ENCODE assay signal across 18 mouse cellular contexts in genomic region chr5:66898811-66899430, GRCm38 (mm10).
DNase-seq lines count a peak whose midpoint lies in the region; ATAC-seq and TF ChIP-seq lines count a peak whose summit lies in the region.
"Had no signal": no experiment of that assay in that cellular context is flagged by ENCODE, and none has a peak within 500 bp of the region (broad histone marks: within the 10 kb centered on the region; RNA-seq: fewer than 3 reads in every experiment).

No protein-coding gene starts in this region.

- no peak for DNase-seq in forebrain, postnatal 0 days
- peak; percentile 26 to 30 for DNase-seq in left cerebral cortex, adult 2 months (ENCODE audit: extremely low spot score in 1 of 2, low spot score in 2 of 2)
- DNase-seq in left cerebral cortex, postnatal 10 days (ENCODE audit: extremely low spot score in 1 of 2, low spot score in 2 of 2), result no peak
- DNase-seq in midbrain, embryonic 11.5 days (ENCODE audit: low spot score, missing footprints), result peak; percentile 17
- DNase-seq in left cerebral cortex, postnatal 36 days (ENCODE audit: low spot score in 2 of 2), result peak; percentile 19 to 38
- no peak for DNase-seq in kidney, adult 18-20 months
- DNase-seq: cerebellum, postnatal 10 days; heart, postnatal 4 days; kidney, adult 2 months; kidney, postnatal 14 days; thymus, adult 18-20 months had no signal

- H3K4me2 ChIP-seq in forebrain, postnatal 0 days (ENCODE audit: low read depth), result no peak overlapping the region
- H3K4me2 ChIP-seq in forebrain, embryonic 12.5 days, result no peak overlapping the region
- H3K4me2 ChIP-seq in midbrain, embryonic 11.5 days, result no peak overlapping the region
- no peak overlapping the region for H3K4me2 ChIP-seq in midbrain, embryonic 13.5 days (replicated peaks)
- H3K4me2 ChIP-seq: heart, embryonic 13.5 days; limb, embryonic 12.5 days; liver, embryonic 15.5 days; midbrain, embryonic 15.5 days had no signal

- H3K9me3 ChIP-seq in forebrain, postnatal 0 days (ENCODE audit: low read length), result no peaks in the 10 kb centered on the region
- no peaks in the 10 kb centered on the region for H3K9me3 ChIP-seq in forebrain, embryonic 12.5 days
- no peaks in the 10 kb centered on the region for H3K9me3 ChIP-seq in midbrain, embryonic 11.5 days (ENCODE audit: control insufficient read depth, low read length)
- no peaks in the 10 kb centered on the region for H3K9me3 ChIP-seq in midbrain, embryonic 13.5 days
- H3K9me3 ChIP-seq: heart, embryonic 13.5 days; limb, embryonic 12.5 days; liver, embryonic 15.5 days; midbrain, embryonic 15.5 days had no signal

- WGBS in forebrain, postnatal 0 days, result 68% methylated on average over 9 of the region's 9 CpGs
- WGBS in forebrain, embryonic 12.5 days, result 88% methylated on average over 9 of the region's 9 CpGs
- WGBS in midbrain, embryonic 11.5 days, result 88% methylated on average over 9 of the region's 9 CpGs
- 87% methylated on average over 9 of the region's 9 CpGs for WGBS in midbrain, embryonic 13.5 days

- H3K27me3 ChIP-seq in forebrain, postnatal 0 days (ENCODE audit: insufficient read depth, low read length), result no peaks in the 10 kb centered on the region
- no peaks in the 10 kb centered on the region for H3K27me3 ChIP-seq in forebrain, embryonic 12.5 days
- H3K27me3 ChIP-seq in midbrain, embryonic 11.5 days (ENCODE audit: control insufficient read depth, insufficient read depth, low read length), result no peaks in the 10 kb centered on the region
- no peaks in the 10 kb centered on the region for H3K27me3 ChIP-seq in midbrain, embryonic 13.5 days
- H3K27me3 ChIP-seq: limb, embryonic 12.5 days; liver, embryonic 15.5 days; midbrain, embryonic 15.5 days had no signal

- peak overlapping the region; percentile 57; the same call in 1 of the 2 replicates for H3K27ac ChIP-seq in forebrain, postnatal 0 days (ENCODE audit: low read depth, low read length)
- no peak overlapping the region for H3K27ac ChIP-seq in forebrain, embryonic 12.5 days
- peak overlapping the region; percentile 53 for H3K27ac ChIP-seq in left cerebral cortex, adult 2 months
- no peak overlapping the region for H3K27ac ChIP-seq in midbrain, embryonic 11.5 days (ENCODE audit: low read depth, low read length)
- H3K27ac ChIP-seq in midbrain, embryonic 13.5 days, result no peak overlapping the region
- H3K27ac ChIP-seq: heart, embryonic 13.5 days; limb, embryonic 12.5 days; liver, embryonic 15.5 days; midbrain, embryonic 15.5 days had no signal

- H3K4me1 ChIP-seq in forebrain, postnatal 0 days (ENCODE audit: insufficient read depth), result peaks cover 4% of the 10 kb centered on the region; the same call in 1 of the 2 replicates
- no peaks in the 10 kb centered on the region for H3K4me1 ChIP-seq in forebrain, embryonic 12.5 days
- H3K4me1 ChIP-seq in midbrain, embryonic 11.5 days (ENCODE audit: control insufficient read depth, insufficient read depth, low read length), result no peaks in the 10 kb centered on the region
- no peaks in the 10 kb centered on the region for H3K4me1 ChIP-seq in midbrain, embryonic 13.5 days (replicated peaks)
- H3K4me1 ChIP-seq: liver, embryonic 15.5 days; midbrain, embryonic 15.5 days had no signal

- H3K9ac ChIP-seq in forebrain, postnatal 0 days, result no peak overlapping the region
- no peak overlapping the region for H3K9ac ChIP-seq in forebrain, embryonic 12.5 days
- H3K9ac ChIP-seq in midbrain, embryonic 11.5 days (ENCODE audit: low read length), result no peak overlapping the region
- no peak overlapping the region for H3K9ac ChIP-seq in midbrain, embryonic 13.5 days (replicated peaks)
- H3K9ac ChIP-seq: heart, embryonic 13.5 days; limb, embryonic 12.5 days; liver, embryonic 15.5 days; midbrain, embryonic 15.5 days had no signal

- no peaks in the 10 kb centered on the region for H3K36me3 ChIP-seq in forebrain, postnatal 0 days (ENCODE audit: insufficient read depth)
- H3K36me3 ChIP-seq in forebrain, embryonic 12.5 days (replicated peaks), result no peaks in the 10 kb centered on the region
- no peaks in the 10 kb centered on the region for H3K36me3 ChIP-seq in midbrain, embryonic 11.5 days (ENCODE audit: control insufficient read depth, insufficient read depth, low read length)
- H3K36me3 ChIP-seq in midbrain, embryonic 13.5 days, result no peaks in the 10 kb centered on the region
- H3K36me3 ChIP-seq: heart, embryonic 13.5 days; limb, embryonic 12.5 days; liver, embryonic 15.5 days; midbrain, embryonic 15.5 days had no signal

- intact Hi-C loops in left cerebral cortex, adult 2 months (cut with DNase I), result no loop called here
- intact Hi-C loops in left cerebral cortex, postnatal 10 days (cut with DNase I), result no loop called here
- intact Hi-C loops in left cerebral cortex, postnatal 36 days (cut with DNase I), result no loop called here

- no peak overlapping the region for H3K4me3 ChIP-seq in forebrain, postnatal 0 days (ENCODE audit: low read depth, low read length)
- no peak overlapping the region for H3K4me3 ChIP-seq in forebrain, embryonic 12.5 days (replicated peaks)
- H3K4me3 ChIP-seq in left cerebral cortex, adult 2 months, result no peak overlapping the region
- H3K4me3 ChIP-seq in midbrain, embryonic 11.5 days (ENCODE audit: low read depth, low read length), result no peak overlapping the region
- no peak overlapping the region for H3K4me3 ChIP-seq in midbrain, embryonic 13.5 days (replicated peaks)
- H3K4me3 ChIP-seq: heart, embryonic 13.5 days; limb, embryonic 12.5 days; liver, embryonic 15.5 days; midbrain, embryonic 15.5 days had no signal

- no peak for TF ChIP-seq CTCF in forebrain, postnatal 0 days (IDR thresholded peaks at IDR 0.05; ENCODE audit: low read depth)
- TF ChIP-seq CTCF in left cerebral cortex, adult 2 months (IDR thresholded peaks at IDR 0.05), result no peak

- ATAC-seq in forebrain, postnatal 0 days, result 0 out of 2 replicates have a peak, but pooled peaks have one; percentile 8
- no peak for ATAC-seq in forebrain, embryonic 12.5 days (ENCODE audit: low FRiP score)
- no peak for ATAC-seq in midbrain, embryonic 11.5 days (ENCODE audit: low FRiP score)
- ATAC-seq in midbrain, embryonic 13.5 days, result no peak
- ATAC-seq: forebrain, embryonic 14.5 days; midbrain, embryonic 15.5 days had no signal

Comparison
In these comparisons a context has a peak if more than half of its experiments do, and no peak if none do; other contexts are left out.
1. DNase-seq: peak in left cerebral cortex, adult 2 months (2 of 2), midbrain, embryonic 11.5 days (single experiment) and left cerebral cortex, postnatal 36 days (2 of 2); none in forebrain, postnatal 0 days (single experiment), left cerebral cortex, postnatal 10 days (0 of 2) and kidney, adult 18-20 months (single experiment).
2. H3K27ac ChIP-seq: peak in forebrain, postnatal 0 days (single experiment) and left cerebral cortex, adult 2 months (single experiment); none in forebrain, embryonic 12.5 days (single experiment), midbrain, embryonic 11.5 days (single experiment) and midbrain, embryonic 13.5 days (single experiment).